Mouse (Mus musculus) erythroblast, embryonic 14.5 days (primary cell): ENCODE measurements around the gene Psap. TPM values are rescaled to one million over a fixed set of nuclear protein-coding genes. Genes with fewer than 3 reads are reported as not detected.

Experiments used
- H3K27me3 ChIP-seq: 2 replicates; pipeline ENCODE4 v1.6.1; 2012; ENCODE audit warnings: inconsistent platforms; ENCODE audit not compliant: control insufficient read depth
- H3K36me3 ChIP-seq: 2 replicates; pipeline ENCODE4 v1.6.1; 2012; ENCODE audit warnings: mild to moderate bottlenecking, inconsistent platforms; ENCODE audit not compliant: control insufficient read depth
- H3K4me1 ChIP-seq: 2 replicates; pipeline ENCODE4 v1.6.1; 2012; ENCODE audit warnings: inconsistent platforms; ENCODE audit not compliant: control insufficient read depth
- H3K4me3 ChIP-seq: replicated peaks from 2 replicates; pipeline ENCODE3; 2012; ENCODE audit warnings: moderate library complexity, mild to moderate bottlenecking, inconsistent platforms
- H3K9me3 ChIP-seq: 2 replicates; pipeline ENCODE4 v1.6.1; 2012; ENCODE audit warnings: low read length, inconsistent platforms, mixed read lengths; ENCODE audit not compliant: control insufficient read depth
- GATA1 ChIP-seq: IDR thresholded peaks from 2 replicates; pipeline ENCODE4 v1.6.1; 2012; ENCODE audit warnings: low read length, inconsistent platforms, mixed read lengths
- TAL1 ChIP-seq: IDR thresholded peaks from 3 replicates; pipeline ENCODE4 v1.6.1; 2012; ENCODE audit warnings: low read length, inconsistent platforms, mixed read lengths
- polyA plus RNA-seq: library from polyadenylated mRNA; stranded (reverse); fragments of >175 nt; gene quantifications from 2 replicates; pipeline ENCODE4 v1.2.3, GENCODE M21; 2012

Gene Psap
- polyA plus RNA-seq, 1 experiment, result 8.6 TPM

GRCm38 (mm10) chr10:60261530-60261929 is 15.9 kb upstream of the Psap start:
- Histone ChIP-seq H3K9me3 (no peaks in the 10 kb centered on the region), H3K4me1 (peaks cover 10% of the 10 kb centered on the region), H3K4me3 (no peak overlapping the region), H3K27me3 (0 out of 2 replicates have a peak, but pooled peaks cover 2% of the 10 kb centered on the region), H3K36me3 (no peaks in the 10 kb centered on the region)
- no peak for TF ChIP-seq TAL1
- no peak for TF ChIP-seq GATA1

- no peak for TF ChIP-seq TAL1
- TF ChIP-seq GATA1, result no peak
- H3K9me3 ChIP-seq, result no peaks in the 10 kb centered on the region
- no peak overlapping the region for H3K4me3 ChIP-seq
- 0 out of 2 replicates have a peak, but pooled peaks cover 2% of the 10 kb centered on the region for H3K27me3 ChIP-seq
- peaks cover 2% of the 10 kb centered on the region for H3K4me1 ChIP-seq
- H3K36me3 ChIP-seq, result no peaks in the 10 kb centered on the region
Measured at GRCm38 (mm10) chr10:60262386-60262785, 15.0 kb upstream of the Psap start.

DNA sequence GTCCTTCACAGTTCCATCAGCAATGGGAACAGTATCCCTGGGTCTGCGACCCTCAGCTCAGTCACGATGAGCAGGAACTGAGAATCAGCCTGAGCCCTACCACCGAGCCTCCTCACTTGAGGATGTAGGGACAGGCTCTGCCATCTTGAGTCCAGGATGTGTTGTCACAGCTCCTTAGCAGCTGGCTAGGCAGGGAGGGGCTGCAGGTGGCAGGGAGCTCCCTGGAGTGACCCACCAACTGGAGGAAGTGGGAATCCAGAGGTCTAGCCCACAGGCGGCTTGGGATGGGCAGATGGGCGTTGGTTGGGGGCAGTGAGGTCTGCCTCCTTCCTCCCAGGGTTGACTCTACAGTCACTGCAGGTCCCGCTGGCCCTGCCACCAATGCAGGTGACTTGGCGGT is 14.1 kb upstream of the Psap start:
- H3K4me3 ChIP-seq, result no peak overlapping the region
- no peaks in the 10 kb centered on the region for H3K4me1 ChIP-seq
- no peaks in the 10 kb centered on the region for H3K36me3 ChIP-seq
- no peaks in the 10 kb centered on the region for H3K9me3 ChIP-seq
- TF ChIP-seq GATA1, result no peak
- no peak for TF ChIP-seq TAL1
- H3K27me3 ChIP-seq, result 0 out of 2 replicates have a peak, but pooled peaks cover 2% of the 10 kb centered on the region

DNA sequence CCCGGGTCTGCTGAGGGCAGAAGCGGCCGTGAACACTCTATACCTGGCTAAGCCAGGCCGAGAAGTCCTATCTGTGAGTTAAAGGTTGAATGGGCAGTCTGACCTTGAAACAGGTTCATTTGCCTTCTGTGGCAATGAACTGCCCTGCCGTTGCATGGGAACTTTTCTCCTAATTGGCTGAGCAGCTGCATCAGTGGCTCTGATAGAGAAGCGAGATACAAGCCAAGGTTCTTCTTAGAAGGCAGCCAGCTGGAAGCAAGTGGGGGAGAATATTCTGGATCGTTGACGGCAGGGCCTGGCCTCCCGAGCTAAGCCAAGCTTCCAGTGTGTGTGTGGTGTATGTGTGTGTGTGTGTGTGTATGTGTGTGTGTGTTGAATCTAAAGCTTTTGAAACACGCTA is 12.2 kb upstream of the Psap start:
- H3K27me3 ChIP-seq, result no peaks in the 10 kb centered on the region

GRCm38 (mm10) chr10:60266842-60267401 is 10.5 kb upstream of the Psap start:
- TF ChIP-seq TAL1 (no peak), GATA1 (no peak)
- H3K9me3 ChIP-seq, result no peaks in the 10 kb centered on the region
- no peak overlapping the region for H3K4me3 ChIP-seq
- H3K4me1 ChIP-seq, result peaks cover 7% of the 10 kb centered on the region
- H3K27me3 ChIP-seq, result no peaks in the 10 kb centered on the region
- no peaks in the 10 kb centered on the region for H3K36me3 ChIP-seq

More for the DNA sequence above, 12.2 kb upstream of the Psap start:
- Histone ChIP-seq H3K4me3 (no peak overlapping the region), H3K4me1 (peaks cover 5% of the 10 kb centered on the region), H3K36me3 (no peaks in the 10 kb centered on the region), H3K9me3 (no peaks in the 10 kb centered on the region)
- TF ChIP-seq TAL1 (no peak), GATA1 (no peak)

DNA sequence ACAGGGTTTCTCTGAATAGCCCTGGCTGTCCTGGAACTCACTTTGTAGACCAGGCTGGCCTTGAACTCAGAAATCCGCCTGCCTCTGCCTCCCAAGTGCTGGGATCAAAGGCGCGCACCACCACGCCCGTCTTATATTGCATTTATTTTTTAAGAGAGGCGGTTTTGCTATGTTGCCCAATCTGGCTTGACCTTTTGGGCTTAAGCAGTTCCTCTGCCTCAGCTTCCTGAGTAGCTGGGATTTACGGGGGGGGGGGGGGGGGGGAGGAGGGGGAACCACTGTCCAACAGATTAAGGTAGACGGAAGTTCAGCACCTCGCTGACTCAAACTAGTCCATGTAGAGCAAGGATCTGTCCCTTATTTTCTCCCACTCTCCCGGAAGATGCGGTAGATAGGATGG is 8.7 kb upstream of the Psap start:
- Histone ChIP-seq H3K9me3 (no peaks in the 10 kb centered on the region), H3K27me3 (no peaks in the 10 kb centered on the region), H3K36me3 (no peaks in the 10 kb centered on the region), H3K4me1 (peaks cover 11% of the 10 kb centered on the region), H3K4me3 (no peak overlapping the region)
- TF ChIP-seq GATA1 (no peak), TAL1 (no peak)

DNA sequence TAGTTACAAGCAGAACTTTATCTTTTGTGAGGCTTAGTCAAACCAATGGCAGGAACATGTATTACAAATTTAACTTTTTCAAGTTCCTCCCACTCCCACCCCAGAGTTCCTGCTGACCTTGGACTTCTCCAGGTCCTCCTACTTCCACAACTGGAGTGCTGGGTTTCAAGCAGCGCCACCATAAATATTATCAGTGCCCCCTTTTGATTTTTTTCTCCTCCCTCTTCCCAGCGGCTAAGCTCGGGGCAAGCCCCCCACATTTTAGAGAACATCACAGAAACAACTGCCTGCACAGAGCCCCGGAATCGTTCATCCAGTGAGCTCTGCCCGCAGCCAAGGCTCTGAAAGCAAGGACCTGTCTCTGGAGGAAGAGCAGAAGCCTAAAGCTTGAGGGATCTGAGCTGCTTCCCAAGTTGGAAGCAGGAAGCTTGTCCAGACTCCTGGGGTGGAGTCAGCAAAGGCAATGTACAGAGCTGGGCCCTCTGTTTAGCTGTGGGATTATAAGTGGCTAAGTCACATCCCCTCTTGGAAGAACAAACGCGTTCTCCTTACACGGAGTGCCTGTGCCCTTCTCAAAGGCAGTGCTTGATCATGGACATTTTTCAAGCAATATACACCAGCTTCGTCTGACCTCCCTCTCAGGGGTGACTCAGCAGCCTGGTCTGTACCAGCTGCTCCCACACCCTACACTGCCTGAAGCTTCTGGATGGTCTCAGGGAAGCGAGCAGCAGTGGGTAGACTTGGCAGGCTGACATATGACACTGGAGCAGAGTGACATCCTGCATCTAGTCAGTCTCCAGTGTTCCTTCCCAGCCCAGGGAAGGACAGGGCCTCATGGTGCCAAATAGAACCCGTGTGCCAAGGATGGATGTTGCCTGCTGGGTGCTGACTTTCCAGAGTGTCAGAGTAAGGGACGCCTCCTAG is 8.0 kb upstream of the Psap start:
- TF ChIP-seq TAL1 (no peak), GATA1 (no peak)
- no peaks in the 10 kb centered on the region for H3K27me3 ChIP-seq
- no peaks in the 10 kb centered on the region for H3K9me3 ChIP-seq
- no peak overlapping the region for H3K4me3 ChIP-seq
- no peaks in the 10 kb centered on the region for H3K36me3 ChIP-seq
- peaks cover 11% of the 10 kb centered on the region for H3K4me1 ChIP-seq

DNA sequence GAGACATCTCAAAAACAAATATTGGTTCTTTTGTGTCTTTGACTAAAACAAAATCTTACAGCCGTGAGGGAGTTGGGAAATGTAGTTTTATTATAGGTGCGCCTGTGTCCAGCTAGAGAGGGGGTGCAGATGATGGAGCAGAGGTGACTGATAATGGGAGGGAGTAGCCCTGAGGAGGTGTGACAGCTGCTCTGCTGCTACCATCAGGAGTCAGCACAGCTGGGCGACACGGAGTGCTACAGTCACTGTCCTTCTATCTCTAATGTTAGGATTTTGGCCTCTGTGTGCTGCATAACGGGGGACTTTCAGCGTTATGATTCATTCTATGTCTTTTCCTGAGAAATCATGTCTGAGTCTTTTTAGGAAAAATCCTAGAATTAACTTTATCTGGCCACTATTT is 6.4 kb upstream of the Psap start:
- no peaks in the 10 kb centered on the region for H3K9me3 ChIP-seq
- H3K27me3 ChIP-seq, result no peaks in the 10 kb centered on the region
- no peaks in the 10 kb centered on the region for H3K36me3 ChIP-seq
- no peak overlapping the region for H3K4me3 ChIP-seq
- H3K4me1 ChIP-seq, result peaks cover 11% of the 10 kb centered on the region
- TF ChIP-seq TAL1 (no peak), GATA1 (no peak)

DNA sequence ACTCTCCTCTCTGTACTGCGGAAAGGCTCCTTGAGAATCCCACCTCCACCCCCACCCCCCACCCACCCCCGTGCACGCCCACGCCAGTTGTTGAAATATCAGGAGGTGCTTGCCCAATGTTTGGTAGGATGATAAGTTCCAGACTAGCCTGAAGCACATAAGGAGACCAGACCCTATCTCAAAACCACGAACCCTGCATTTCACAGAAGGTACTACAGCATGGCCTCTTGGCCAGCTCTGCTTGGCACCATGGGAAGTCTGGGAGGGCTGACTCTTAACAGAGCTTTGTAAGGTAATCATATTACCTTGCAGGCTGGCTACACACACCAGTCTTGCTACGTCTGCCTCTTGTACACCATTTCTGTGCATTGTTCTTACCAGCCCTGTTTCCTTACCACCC is 5.2 kb upstream of the Psap start:
- Histone ChIP-seq H3K4me1 (peaks cover 20% of the 10 kb centered on the region), H3K4me3 (no peak overlapping the region), H3K36me3 (no peaks in the 10 kb centered on the region), H3K27me3 (no peaks in the 10 kb centered on the region), H3K9me3 (no peaks in the 10 kb centered on the region)
- no peak for TF ChIP-seq TAL1
- TF ChIP-seq GATA1, result no peak
